Mouse (Mus musculus) activated CD4-positive, CD25-positive, alpha-beta regulatory T cell, adult 4 months (primary cell): Measurements from ENCODE around the gene Fam122a. TPM values are rescaled to one million over a fixed set of nuclear protein-coding genes. Genes with fewer than 3 reads are reported as not detected.

Experiments
- ATAC-seq: one replicate; pipeline ENCODE4 v1.8.0; 2017
- polyA plus RNA-seq, 2 experiments: library from polyadenylated mRNA; unstranded; fragments of 100-300 nt; shearing (Covaris generic); gene quantifications; one replicate each; pipeline ENCODE4 v1.2.1; 2017

Fam122a gene
- polyA plus RNA-seq, 2 experiments from 2014 or later = 2.5 to 4.1 TPM

DNA sequence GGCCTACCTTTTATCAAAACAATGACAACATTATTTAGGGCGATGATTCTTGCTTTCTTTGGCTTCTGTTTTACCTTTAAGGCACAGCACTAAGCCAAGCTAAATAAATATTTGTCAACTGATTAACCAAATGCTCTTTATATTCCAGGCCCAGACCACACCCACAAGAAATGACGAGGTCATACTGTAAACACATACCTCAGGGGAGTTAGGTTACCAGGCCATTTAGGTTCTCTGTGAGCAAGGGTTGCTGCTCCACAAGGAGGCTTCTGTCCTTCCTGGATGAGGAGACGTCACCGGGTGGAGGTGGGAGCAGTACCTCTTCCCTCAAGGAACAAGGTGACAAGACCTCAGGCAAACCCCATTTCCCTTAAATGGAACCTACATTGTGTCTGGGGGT is 49.9 kb downstream of the Fam122a start:
- no peak for ATAC-seq

DNA sequence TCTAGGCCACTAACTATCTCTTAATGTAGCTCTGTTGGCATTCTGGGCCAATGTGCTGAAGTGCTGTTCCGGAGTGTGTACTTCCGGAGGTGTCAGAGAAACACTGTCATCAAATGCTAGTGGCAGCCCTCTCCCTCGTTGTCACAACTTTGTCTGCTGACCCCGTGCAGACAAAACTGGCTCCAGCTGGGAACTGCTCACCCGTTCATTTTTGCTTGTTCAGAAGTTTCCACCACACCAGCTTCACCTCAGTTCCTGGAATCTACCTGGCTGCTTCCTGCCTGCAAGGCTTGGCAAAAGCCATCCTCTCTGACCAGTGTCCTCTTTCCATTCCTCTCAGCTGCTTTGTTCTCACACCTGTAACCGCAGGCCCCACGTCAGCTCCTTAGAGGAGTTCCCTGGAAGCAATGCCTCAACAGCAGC is 50.4 kb downstream of the Fam122a start:
- ATAC-seq = no peak

Other genes with a start within 250 kb of the Fam122a start
- 10 to 100 TPM; 12.0 to 16.3 TPM for gene Fxn, start 196.8 kb downstream of the Fam122a start, polyA plus RNA-seq
- 1 to 10 TPM; 5.7 to 6.2 TPM for gene Pip5k1b, start 78.5 kb upstream of the Fam122a start, polyA plus RNA-seq
- not detected for gene Tmem252, start 196.7 kb upstream of the Fam122a start, polyA plus RNA-seq